Mouse (Mus musculus) lung, postnatal 10 days (tissue): ENCODE results near the gene Hdac2.

Source experiments
- DNase-seq: peaks from one replicate; pipeline ENCODE4 v3.0.0; 2021

Hdac2 gene

DNA sequence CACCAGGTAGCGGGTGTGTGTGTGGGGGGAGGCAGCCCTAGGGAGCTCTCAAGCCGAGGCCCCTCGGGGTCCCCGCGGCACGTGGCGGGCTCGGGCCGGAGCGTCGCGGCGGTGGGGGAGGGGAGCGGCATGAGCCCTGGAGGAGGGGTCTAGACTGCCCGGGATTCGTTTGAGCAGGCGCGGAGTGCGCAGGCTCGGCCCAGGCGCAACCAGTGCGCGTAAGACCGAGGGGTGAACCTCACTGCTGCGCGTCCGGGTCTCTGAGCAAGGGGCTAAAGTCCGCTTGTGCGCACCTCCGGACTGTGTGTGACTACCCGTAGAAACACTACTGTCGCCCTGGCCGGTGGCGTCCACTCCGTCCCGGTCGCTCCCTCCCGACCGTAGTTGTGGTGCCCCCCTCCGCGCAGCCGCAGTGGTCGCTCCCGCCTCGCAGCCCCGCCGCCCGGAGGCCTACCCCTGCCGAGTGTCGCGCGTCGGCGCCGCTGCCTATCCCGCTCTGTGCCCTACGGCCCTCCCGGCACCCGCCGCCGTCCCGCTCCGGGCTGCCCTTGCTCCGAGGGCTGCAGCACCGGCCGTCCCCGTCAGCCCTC lies at the start of gene Hdac2:
TSS of gene Hdac2 (plus strand) at position 459 of the 590 bp plus-strand sequence.
- peak; percentile 91 for DNase-seq

DNA sequence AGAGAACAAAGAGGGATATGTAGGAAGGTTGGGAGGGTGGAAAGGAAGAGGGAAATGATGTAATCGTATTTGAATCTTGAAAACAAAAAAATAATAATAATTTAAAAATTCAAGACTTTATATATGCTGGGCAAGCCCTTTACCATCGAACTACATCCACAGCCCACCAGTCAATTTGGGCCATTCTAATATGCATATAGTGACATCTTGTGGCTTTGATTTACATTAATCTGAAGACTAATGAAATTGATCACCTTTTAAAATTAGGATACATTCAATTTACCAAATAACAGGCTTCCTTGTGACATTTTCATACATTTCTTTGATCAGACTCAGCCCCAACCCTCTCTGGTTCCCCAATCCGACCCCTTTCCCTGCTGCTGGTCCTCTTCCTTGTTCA lies 46.1 kb upstream of the Hdac2 start:
- DNase-seq, result no peak

DNA sequence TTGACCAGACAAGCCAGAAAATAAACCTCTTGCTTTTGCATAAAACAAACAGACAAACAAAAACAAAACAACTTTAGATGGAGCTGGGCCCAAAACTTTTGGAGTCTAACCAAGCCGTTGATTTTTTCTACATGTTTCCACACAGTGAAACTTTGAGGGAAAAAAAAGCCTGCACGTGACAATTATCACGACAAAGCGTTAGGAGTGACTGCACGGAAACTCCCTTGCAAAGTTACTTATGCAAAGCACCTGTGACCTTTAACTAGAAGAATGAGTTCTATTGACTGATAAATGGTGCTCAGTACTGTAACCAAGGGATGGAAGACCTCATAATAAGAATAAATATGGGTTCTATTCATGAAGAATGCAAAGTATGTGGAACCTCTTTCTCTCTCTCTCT lies 38.5 kb upstream of the Hdac2 start:
- no peak for DNase-seq

DNA sequence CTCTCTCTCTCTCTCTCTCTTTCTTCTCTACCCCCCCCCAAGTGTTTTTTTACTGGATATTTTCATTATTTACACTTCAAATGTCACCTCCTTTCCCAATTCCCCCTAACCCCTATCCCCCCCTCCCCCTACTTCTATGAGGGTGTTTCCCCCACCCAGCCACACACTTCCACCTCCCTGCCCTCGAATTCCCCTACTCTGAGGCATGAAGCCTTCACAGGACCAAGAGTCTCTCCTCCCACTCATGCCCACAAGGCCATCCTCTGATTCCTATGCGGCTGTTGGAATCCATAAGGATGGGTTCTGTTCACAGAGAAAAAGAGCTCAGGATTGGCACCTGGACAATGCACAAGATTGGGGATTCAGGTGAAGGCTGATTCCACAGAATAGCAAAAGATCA lies 38.1 kb upstream of the Hdac2 start:
- no peak for DNase-seq

DNA sequence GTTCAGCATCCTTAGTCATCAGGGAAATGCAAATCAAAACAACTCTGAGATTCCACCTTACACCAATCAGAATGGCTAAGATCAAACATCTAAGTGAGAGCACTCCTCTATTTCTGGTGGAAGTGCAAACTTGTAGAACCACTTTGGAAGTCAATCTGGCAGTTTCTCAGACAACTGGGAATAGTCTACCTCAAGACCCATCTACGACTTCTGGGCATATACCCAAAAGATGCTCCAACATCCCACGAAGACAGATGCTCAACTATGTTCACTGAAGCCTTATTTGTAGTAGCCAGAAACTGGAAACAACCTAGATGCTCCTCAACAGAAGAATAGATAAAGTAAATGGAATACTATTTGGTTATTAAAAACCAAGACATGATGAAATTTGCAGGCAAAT lies 22.6 kb upstream of the Hdac2 start:
- DNase-seq, result no peak

DNA sequence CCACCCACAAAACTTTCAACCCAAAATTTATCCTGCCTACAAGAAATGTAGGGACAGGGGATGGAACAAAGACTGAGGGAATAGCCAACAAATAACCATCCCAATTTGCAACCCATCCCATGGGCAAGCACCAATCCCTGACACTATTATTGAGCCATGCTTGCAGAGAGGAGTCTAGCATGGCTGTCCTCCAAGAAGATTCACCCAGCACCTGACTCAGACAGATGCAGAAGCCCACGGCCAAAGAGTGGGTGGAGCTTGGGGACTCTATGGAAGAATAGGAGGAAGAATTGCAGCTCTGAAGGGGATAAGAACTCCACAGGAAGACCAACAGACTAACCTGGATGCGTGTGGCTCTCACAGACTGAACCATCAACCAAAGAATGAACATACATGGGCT lies 21.7 kb upstream of the Hdac2 start:
- no peak for DNase-seq

DNA sequence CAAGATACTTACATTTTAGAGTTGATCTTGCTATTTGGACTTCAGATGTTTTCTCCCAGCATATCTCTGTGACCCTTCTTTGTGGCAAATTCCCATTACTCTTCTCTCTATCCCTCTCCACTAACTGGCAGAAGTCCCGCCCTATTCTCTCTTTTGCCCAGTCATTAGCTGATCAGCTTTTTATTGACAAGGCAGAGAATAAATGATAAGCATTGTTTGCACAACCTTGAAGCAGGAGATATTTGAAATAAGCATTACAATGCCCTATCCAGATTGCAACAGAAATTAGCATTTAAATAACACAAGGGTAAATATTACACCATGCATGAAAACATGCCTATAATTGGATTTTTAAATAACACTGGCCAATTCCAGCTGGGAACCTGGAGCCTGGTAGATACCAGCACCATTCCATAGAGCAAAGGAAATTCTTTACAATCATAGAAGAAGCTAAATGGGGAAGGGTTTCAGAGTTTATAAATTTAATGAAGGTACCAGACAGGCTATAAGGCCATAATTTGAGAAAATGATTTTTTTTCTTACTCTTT lies 14.7 kb upstream of the Hdac2 start:
- DNase-seq, result no peak

DNA sequence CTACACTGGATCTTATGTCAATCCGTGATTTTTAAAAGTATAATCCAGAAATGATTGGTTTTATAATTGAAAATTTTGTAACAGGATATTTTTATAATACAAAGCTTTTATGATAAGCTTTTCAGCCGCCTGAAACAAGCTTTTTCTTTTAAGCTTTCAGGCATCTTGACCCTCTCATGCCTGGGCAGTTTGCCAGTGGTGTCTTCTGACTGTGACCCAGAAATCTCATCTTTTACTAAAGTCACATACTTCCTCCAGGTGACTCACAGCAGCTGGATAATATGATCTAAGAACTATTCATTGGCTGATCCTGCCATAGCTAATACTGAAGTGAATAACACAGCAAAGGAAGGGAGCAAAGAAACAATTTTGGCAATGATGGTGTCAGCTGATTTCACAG lies 9.9 kb upstream of the Hdac2 start:
- DNase-seq, result no peak

DNA sequence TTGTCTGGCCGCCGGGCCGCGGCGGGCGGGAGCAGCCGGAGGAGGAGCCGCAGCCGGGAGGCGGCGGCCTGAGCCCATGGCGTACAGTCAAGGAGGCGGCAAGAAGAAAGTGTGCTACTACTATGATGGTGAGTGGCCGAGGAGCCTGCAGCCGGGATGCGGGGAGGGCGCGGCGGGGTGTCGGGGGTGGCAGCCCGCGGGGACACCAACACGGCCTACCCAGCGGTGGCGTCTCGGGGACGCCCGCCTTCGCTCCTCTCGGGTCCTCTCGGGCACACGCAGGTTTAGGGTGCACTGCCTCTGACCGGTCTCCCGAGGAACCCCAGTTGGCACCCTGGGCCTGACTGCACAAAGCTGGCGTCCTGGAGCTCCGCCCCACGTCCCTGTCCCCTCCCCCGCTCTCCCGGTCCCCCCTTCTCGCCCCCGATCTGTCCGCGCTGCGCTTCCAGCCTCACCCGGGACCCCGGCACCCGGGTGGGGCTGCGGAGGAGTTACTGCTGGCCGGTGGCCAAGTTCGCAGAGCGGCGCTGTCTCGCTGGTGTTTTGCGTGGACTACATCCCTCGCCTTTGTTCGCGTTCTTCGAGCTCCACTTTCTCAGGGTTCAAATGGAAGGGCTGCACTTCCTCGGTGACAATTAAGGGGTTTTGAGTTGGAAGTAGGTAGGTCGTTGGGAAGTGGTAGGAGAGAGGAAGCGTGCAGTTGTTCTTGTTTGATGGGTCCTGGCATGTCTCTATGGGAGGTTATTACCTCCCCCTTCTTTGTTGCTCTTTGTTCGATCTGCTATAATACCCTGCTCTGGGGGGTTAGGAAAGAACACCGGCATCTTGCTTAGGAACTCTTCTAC lies 554 bp downstream of the Hdac2 start:
- DNase-seq, result peak; percentile 78

DNA sequence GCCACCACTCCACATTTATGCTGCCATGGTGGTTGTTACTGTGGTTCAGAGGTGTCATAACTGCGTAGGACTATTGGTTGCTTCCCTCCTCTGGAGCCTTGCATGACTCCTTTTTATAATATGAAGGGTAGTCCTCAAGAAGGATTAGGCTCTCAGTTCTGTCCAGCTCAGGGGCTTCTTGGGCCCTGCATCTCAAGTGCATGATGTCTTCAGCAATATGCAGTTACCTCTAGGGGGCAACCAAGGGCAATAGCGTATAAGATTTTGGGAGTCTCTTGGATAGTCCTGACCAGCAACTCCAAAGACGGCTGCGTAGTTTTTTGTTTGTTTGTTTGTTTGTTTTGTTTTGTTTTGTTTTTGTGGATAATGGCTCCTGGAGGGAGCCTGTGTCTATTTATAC lies 7.5 kb downstream of the Hdac2 start:
- no peak for DNase-seq

DNA sequence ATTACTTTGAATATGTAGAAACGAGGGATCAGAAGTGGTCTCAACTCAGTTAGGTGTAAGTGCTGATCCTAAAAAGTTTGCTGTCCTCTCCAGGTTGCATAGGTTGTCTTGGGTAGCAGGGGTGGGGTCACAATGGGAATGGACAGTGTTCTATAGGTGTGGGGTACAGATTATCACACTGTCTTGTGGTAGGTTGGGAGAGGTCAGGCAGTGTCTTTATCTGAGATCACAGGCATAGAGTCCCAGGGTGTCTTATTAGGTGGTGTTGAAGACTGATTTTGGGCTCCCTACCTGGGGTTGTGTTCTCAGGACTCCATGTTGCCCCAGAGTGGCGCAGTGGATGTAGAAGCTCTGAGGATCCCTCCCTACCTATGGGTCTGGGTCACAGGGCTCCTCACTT lies 17.8 kb downstream of the Hdac2 start:
- no peak for DNase-seq

DNA sequence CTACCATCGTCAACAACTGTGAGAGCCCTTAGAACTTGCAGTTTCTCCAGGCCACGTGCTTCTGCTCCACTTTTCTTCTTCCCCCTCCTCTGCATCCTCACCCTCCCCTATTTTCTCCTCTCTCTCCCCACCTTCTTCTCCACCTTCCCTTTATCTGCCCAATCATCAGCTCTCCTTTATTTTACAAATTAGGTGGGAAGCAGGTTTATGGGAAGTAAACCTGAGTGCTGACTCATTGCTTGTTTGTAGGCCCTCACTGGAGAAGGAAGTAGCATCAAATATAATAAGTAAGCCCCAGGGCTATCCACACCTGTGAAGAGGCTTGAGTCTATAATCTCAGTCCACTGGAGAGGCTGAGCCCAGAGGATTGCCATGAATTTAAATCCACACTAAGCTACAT lies 26.5 kb downstream of the Hdac2 start:
- no peak for DNase-seq

DNA sequence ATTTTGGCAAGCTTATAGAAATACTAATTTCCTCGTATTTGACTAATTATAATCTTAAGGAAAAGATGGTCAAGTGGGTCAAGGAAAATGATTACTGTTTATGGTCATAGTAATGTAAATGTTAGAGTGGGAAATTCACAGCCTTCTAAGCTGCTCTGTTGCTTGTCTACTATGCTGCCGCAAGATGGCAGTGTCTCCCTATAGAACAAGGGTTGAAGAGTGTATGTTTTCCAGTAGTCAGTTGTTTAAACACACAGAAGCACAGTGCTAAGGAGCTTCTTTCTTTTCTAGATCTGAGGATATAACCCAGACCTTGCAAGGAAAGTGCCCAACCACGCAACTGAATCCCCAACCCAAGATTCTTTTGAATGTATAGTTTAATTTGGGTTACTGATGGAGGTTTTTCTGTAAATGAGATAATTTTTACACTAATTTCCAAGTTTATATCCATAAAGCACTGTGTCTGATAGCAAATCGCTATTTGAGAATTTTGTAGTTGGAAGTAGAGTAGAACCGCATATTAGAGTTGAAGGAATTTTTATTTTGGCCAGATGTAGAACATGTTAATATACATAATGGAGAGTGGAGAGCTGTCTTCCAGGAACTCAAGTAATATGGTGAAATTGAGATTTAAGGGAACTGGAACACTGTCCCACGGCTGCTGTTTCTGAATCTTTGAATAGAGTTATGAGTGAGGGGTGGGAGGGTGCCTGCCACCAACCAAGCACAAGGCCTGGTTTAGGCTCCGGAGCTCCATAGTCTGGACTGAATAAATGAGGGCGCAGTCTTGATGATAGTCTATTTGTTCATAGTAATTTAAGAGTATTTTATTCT lies 40.1 kb downstream of the Hdac2 start:
- DNase-seq, result peak; percentile 79

DNA sequence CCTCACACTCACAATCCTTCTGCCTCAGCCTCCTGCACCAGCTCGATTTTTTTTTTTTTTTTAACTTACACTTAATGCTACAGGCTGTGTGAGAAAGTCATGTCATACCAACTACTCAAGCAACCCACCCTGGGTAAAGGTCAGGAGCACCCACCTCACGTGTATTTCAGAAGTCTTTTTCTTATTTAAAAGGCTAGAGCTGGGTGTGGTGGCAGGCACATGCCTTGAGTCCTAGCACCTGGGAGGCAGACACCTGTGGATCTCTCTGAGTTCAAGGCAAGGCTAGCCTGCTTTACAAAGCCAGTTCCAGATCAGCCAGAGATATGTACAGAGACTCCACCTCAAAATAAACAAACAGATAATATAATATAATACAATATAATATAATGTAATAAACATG lies 41.4 kb downstream of the Hdac2 start:
- no peak for DNase-seq

DNA sequence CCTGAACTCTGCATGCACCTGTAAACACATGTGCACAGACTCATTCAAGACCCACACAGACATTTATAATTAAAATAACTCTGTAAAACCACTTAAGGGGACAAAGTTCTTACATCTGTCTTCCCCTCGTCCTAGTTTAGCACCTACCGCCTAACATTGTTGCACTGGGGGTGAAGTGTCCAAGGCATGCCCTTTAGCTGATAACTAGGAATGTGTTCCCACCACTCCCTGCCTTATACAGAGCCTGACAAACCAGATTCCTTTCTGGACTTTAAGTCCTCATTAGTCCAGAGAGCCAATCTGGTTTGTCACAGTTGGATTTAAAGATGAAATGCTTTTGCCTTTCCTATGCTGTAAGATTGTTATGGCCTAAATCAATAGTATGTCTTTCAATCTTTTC lies 41.9 kb downstream of the Hdac2 start:
- no peak for DNase-seq

DNA sequence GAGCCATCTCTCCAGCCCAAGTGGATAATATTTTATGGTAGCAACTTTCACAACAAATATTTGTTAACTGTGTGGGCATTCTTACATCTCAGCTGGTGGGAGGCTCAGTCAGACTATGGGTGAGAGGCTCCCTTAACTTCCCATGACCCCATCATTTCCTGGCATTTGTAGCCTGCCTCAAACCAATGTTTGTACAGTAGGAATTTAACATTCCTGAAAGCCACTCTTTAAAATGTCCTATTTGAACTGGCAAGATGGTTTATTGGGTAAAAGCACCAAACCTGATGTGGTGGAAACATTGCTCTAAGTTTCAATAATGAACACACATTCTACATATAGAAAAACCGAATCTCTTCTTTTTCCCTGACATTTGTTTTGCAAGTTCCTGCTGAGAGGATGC lies 50.0 kb downstream of the Hdac2 start:
- no peak for DNase-seq

DNA sequence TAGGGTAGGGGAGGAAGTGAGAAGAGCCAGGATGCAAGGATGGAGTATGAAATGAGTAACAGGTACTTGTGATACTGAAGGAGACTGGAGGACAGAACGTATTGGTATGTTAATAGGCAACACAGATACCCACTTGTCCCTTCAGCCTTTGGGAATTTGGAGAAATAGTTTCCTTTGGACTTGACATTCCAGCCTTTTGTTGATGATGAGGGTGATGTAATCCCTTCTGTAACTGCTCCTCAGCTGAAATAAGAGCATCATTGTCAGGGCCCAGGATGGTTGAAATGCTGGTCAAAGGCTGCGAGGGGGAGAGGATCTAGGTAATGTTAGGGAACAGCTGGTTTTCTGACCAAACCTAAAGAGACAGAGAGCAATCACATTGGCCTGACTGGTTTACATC lies 54.3 kb downstream of the Hdac2 start:
- DNase-seq, result no peak

DNA sequence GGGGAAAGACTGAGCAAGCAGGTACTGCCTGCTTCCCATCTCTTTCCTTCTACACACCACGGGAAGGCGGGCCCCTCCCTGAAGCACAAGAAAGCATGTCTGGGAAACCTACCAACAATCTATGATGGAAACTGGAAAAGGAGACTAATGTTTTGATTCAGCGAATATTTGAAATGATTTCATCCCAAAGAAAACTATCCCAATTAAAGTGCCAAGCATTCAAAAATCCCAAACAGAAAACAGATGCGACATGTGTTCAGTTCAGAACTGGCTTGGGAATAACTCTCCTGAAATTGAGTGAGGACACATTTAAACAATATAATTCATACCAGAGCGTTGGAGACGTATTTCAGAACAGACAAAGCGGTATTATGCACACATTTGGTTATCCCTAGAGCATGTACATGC lies 60.8 kb downstream of the Hdac2 start:
- DNase-seq, result peak; percentile 38

DNA sequence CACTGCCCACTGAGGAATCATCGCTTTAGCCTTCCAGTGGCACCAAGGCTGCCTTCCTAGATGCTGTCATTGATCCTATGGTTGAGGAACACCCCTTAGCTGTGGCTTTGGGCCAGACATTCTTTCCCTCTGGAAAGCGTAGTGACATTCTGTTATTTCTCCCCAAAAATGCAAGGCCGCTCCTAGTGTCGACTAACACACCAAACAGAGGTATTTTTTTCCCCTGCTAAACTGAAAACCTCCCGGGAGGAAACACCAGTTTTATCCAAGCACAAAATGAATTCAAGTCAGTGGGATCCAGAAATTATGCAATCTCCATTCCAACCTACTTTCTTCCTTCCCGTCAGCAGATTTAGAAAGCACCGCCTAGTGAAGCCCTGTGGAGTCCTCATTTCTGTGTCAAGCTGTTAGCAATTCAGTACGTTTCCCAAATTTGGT lies 73.3 kb downstream of the Hdac2 start:
- peak; percentile 13 for DNase-seq
